Mouse (Mus musculus): Measurements from ENCODE around the gene Camk1.
A peak's percentile ranks its signal among the peaks of the same experiment; 100 is the strongest.

The Camk1 gene

DNA sequence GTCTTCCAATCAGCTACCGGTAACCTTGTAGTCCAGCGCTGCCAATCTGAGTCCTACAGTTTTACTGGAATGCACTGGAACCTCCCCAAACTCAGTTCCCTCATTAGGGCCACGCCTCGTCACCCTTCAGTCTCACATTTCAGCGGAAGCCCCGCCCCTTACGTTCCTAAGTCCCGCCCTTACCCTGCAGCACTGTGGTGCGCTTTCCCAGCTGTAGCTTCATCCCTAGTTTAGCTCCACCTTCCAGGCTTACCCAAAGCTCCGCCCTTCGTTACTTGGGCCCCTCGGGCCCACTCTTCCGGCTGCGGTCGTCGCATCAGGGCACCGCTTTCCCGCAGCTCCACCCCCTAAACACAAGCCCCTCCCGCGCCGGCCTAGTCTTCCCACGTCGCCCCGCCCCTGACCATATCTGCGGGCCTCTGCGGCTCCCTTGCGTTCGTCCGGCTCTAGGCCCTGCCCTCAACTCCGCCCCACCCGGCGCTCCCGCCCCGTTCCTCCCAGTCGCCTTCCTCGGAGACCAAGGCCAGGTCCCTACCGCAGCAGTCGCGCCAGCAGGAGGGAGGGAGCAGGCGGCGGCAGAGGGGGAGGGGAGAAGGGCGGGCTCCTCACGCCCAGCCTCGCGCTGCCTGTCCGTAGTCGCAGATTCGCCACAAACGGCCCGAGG, 37.3 kb downstream of the Camk1 start:
- DNase-seq (ENCODE audit: low read depth) = peak; percentile 98

DNA sequence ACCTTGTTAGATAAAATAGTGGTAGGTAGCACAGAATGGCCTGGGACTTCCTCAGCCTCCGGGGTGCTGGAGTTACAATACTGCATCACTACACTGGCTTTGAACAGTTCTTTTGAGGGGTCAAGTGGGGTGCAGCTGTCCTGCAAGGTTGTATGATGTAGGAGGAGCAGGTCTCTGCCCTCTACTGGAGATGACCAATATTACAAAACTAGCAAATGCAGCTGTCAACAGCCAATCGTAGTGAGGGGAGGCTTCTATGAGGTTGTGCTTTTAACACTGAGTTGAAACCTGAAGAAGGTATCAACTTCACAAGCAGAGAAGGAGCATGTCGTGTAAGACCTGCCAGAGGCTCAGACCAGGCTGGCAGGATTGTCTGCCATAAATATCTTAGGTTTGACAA, 41.5 kb downstream of the Camk1 start:
- DNase-seq (ENCODE audit: low read depth) = peak; percentile 55

DNA sequence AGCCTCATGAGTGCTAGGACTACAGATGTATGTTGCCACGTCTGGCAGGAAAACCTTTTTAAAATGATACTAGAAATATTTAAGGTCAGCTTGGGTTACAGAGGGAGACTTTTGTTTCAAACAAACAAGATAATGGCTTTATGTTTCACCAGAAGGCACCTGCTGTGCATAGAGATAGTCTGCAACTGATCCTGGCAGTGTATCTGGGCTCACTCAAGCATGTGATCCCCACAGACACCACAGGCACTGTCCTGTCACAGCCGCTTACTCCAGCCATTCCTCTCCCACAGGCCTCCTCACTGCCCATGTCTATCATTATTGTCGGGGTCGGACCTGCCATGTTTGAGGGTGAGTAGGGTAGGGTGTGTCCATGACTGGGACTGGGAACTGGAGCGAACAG, 42.4 kb downstream of the Camk1 start:
- DNase-seq (ENCODE audit: low read depth) = no peak

GRCm38 (mm10) chr6:113296639-113297038, 47.1 kb downstream of the Camk1 start:
- DNase-seq (ENCODE audit: low read depth) = no peak

DNA sequence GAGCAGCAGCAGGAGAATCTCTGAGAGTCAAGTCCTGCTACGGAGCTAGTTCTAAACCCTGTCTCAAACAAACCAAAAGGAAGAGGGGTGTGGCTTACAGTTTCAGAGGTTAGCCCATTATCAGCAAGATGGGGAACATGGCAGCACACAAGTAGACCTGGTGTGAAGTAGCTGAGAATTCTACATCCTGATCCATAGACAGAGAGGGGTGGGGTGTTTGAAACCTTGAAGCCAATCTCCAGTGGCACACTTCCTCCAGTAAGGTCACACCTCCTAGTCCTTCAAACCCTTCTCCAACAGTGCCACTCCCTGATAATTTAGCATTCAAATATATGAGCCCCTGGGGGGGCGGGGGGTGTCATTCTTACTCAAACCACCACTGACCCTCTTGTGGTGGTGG, 47.7 kb downstream of the Camk1 start:
- no peak for DNase-seq (ENCODE audit: low read depth)

GRCm38 (mm10) chr6:113292938-113293337, 50.8 kb downstream of the Camk1 start:
- DNase-seq (ENCODE audit: low read depth) = no peak

- DNase-seq (ENCODE audit: low read depth) = no peak
These were observed 53.4 kb downstream of the Camk1 start for GRCm38 (mm10) chr6:113290346-113290745.

- no peak for DNase-seq (ENCODE audit: low read depth)
These were observed 54.4 kb downstream of the Camk1 start for GRCm38 (mm10) chr6:113289346-113289745.

- no peak for DNase-seq (ENCODE audit: low read depth)
These were observed 56.5 kb downstream of the Camk1 start for GRCm38 (mm10) chr6:113287236-113287635.

- DNase-seq (ENCODE audit: low read depth) = no peak
These were observed 57.5 kb downstream of the Camk1 start for GRCm38 (mm10) chr6:113286316-113286715.

GRCm38 (mm10) chr6:113284931-113285330, 58.9 kb downstream of the Camk1 start:
- DNase-seq (ENCODE audit: low read depth) = no peak
